Mouse (Mus musculus) C2C12 (cell line): ENCODE data around the gene Fam181a. TPM values are rescaled to one million over a fixed set of nuclear protein-coding genes. Genes with fewer than 3 reads are reported as not detected.

Experiments used
- H3K27me3 ChIP-seq: one replicate; pipeline ENCODE4 v1.6.1; 2011; ENCODE audit not compliant: control insufficient read depth, insufficient read depth, insufficient read length
- H3K36me3 ChIP-seq: one replicate; pipeline ENCODE4 v1.6.1; 2011; ENCODE audit not compliant: control insufficient read depth, insufficient read depth
- H3K4me3 ChIP-seq: one replicate; pipeline ENCODE4 v1.5.1; 2011; ENCODE audit warnings: mild to moderate bottlenecking, control low read depth; ENCODE audit not compliant: poor library complexity, insufficient read depth, severe bottlenecking
- H3K79me2 ChIP-seq: one replicate; pipeline ENCODE4 v1.6.1; 2011; ENCODE audit not compliant: control insufficient read depth, insufficient read depth
- H3K79me3 ChIP-seq: one replicate; pipeline ENCODE4 v1.6.1; 2011; ENCODE audit warnings: low read depth, control low read depth
- H3ac ChIP-seq: one replicate; pipeline ENCODE3; 2011; ENCODE audit warnings: low read depth; ENCODE audit not compliant: control insufficient read depth, insufficient read length
- CEBPB ChIP-seq: IDR thresholded peaks from one replicate; pipeline ENCODE4 v1.6.1; 2011; ENCODE audit warnings: low read depth, mild to moderate bottlenecking, control low read depth, moderate library complexity
- CTCF ChIP-seq: IDR thresholded peaks from one replicate; pipeline ENCODE4 v1.5.1; 2011; ENCODE audit not compliant: control insufficient read depth, insufficient read depth, insufficient read length
- FOSL1 ChIP-seq: IDR thresholded peaks from one replicate; pipeline ENCODE4 v1.8.0; 2011; ENCODE audit warnings: mild to moderate bottlenecking, low read length; ENCODE audit not compliant: poor library complexity, insufficient read depth, severe bottlenecking
- MAX ChIP-seq: IDR thresholded peaks from one replicate; pipeline ENCODE4 v1.6.1; 2011; ENCODE audit warnings: mild to moderate bottlenecking, control low read depth
- MYOD1 ChIP-seq: IDR thresholded peaks from one replicate; pipeline ENCODE4 v1.6.1; 2011; ENCODE audit warnings: low read depth; ENCODE audit not compliant: control insufficient read depth, insufficient read length
- MYOG ChIP-seq: IDR thresholded peaks from one replicate; pipeline ENCODE4 v1.6.1; 2011; ENCODE audit not compliant: control insufficient read depth, insufficient read length; ENCODE audit errors: extremely low read depth
- USF1 ChIP-seq: IDR thresholded peaks from one replicate; pipeline ENCODE4 v1.6.1; 2011; ENCODE audit warnings: low read depth, mild to moderate bottlenecking, control low read depth, moderate library complexity
- polyA plus RNA-seq: library from polyadenylated mRNA; unstranded; fragments of >200 nt; fragmentation: generic; extraction: Trizol; gene quantifications from one replicate; pipeline ENCODE4 v1.2.1, GENCODE M21; 2012; ENCODE audit warnings: missing spikeins

Fam181a gene
- polyA plus RNA-seq, 1 experiment, result not detected

DNA sequence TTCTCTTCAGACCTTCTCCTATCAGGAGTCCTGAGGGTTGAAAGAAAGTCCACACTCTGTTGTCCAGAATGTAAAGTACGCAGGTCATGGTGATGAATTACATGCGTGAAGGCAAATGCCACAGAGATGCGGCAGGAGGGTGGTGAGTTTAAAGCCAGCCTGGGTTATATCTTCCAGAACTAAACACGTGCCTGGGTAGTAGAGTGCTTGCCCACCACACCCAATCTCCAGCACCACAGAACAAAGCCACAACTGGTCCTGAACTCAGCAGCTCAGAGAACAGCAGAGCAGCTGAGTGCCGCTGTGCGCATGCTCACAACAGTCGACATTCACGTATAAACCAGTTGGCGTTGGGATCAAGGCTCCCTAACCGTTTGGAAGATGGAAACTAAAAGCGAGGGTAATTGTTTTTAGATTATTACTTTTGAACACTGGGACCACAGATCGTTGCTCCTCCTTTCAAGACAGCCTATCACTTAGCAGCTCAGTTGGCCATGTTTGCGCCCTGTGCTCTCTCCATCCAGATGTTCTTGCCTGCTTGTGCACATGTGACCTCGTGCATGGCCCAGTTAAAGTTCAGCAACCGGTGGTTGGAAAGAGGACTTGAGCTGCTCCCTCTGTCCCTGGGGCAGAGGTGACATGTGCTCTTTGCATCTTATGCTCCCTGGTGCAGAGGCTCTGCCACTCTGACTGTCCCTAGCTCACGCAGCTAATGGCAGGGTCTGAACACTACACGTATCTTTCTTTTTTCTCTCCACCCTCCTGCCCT lies 50.9 kb downstream of the Fam181a start:
- no peak overlapping the region for H3K4me3 ChIP-seq
- no peaks in the 10 kb centered on the region for H3K79me3 ChIP-seq
- TF ChIP-seq MAX, result no peak
- TF ChIP-seq MYOG, result no peak
- no peak for TF ChIP-seq CEBPB
- no peak for TF ChIP-seq MYOD1
- TF ChIP-seq CTCF, result no peak
- no peak for TF ChIP-seq FOSL1
- TF ChIP-seq USF1, result no peak
- H3K27me3 ChIP-seq, result peaks cover 5% of the 10 kb centered on the region
- H3K79me2 ChIP-seq, result no peaks in the 10 kb centered on the region
- H3ac ChIP-seq, result no peak overlapping the region
- H3K36me3 ChIP-seq, result no peaks in the 10 kb centered on the region

DNA sequence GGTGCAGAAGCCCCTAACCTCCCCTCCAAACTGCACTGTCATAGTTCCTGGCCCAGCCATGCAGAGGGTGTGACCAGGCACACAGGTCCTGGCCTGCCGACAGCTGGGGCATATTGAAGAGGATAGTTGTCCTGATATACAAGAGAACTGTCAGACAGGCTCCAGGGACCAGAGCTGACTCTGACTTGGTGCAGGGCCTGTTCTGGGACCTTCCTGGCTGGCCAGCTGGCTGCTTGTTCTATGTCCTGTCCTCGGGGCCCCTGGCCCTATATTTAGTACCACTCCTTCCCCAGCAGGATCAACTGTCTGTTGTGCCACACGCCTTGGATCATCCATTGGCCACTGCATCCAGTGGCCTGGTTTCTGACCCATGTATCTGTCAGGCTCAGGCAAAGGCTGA lies 51.6 kb downstream of the Fam181a start:
- peaks cover 5% of the 10 kb centered on the region for H3K27me3 ChIP-seq
- no peaks in the 10 kb centered on the region for H3K79me3 ChIP-seq
- no peaks in the 10 kb centered on the region for H3K79me2 ChIP-seq
- TF ChIP-seq MYOD1 (no peak), USF1 (no peak), MAX (no peak), FOSL1 (no peak), MYOG (no peak), CTCF (no peak), CEBPB (no peak)
- no peak overlapping the region for H3ac ChIP-seq
- no peaks in the 10 kb centered on the region for H3K36me3 ChIP-seq
- H3K4me3 ChIP-seq, result no peak overlapping the region

Other genes starting within 250 kb of the Fam181a start
- gene Prima1, start 68.8 kb upstream of the Fam181a start, polyA plus RNA-seq, result not detected
- gene Asb2, start 45.0 kb downstream of the Fam181a start, polyA plus RNA-seq, result 0.97 TPM
- gene Otub2, start 77.7 kb downstream of the Fam181a start, polyA plus RNA-seq, result 4.5 TPM
- gene 9330161L09Rik, start 96.8 kb downstream of the Fam181a start, polyA plus RNA-seq, result 0.69 TPM
- gene Ddx24, start 114.9 kb downstream of the Fam181a start, polyA plus RNA-seq, result 68.6 TPM
- 55.2 TPM for gene Ifi27, start 123.2 kb downstream of the Fam181a start, polyA plus RNA-seq
- gene Ifi27l2a, start 132.7 kb downstream of the Fam181a start, polyA plus RNA-seq, result 0.53 TPM
- gene Ifi27l2b, start 146.2 kb downstream of the Fam181a start, polyA plus RNA-seq, result 0.12 TPM
- gene Ppp4r4, start 221.3 kb downstream of the Fam181a start, polyA plus RNA-seq, result 0.09 TPM